Mouse (Mus musculus) heart, adult 2 months (tissue): ENCODE data around the gene Cntln. TPM values are rescaled to one million over a fixed set of nuclear protein-coding genes. Genes with fewer than 3 reads are reported as not detected.

Experiments used
- DNase-seq, 2 experiments: peaks; one replicate each; pipeline ENCODE4 v3.0.0; 2021
- H3K27ac ChIP-seq: fragments of 200-600 bp; 2 replicates; pipeline ENCODE4 v1.8.1; 2022
- H3K27me3 ChIP-seq: fragments of 200-500 bp; 2 replicates; pipeline ENCODE4 v1.6.1; 2012; ENCODE audit warnings: mild to moderate bottlenecking, low read length, inconsistent platforms, mixed read lengths; ENCODE audit not compliant: control insufficient read depth, insufficient read depth
- H3K36me3 ChIP-seq: fragments of 200-500 bp; 2 replicates; pipeline ENCODE4 v1.6.1; 2012; ENCODE audit warnings: low read length, inconsistent platforms; ENCODE audit not compliant: control insufficient read depth, insufficient read depth
- H3K4me1 ChIP-seq: fragments of 200-500 bp; 2 replicates; pipeline ENCODE4 v1.6.1; 2011; ENCODE audit warnings: low read length; ENCODE audit not compliant: control insufficient read depth, insufficient read depth
- H3K4me3 ChIP-seq: fragments of 200-600 bp; 2 replicates; pipeline ENCODE4 v1.8.1; 2022
- H3K79me2 ChIP-seq: fragments of 200-500 bp; replicated peaks from 2 replicates; pipeline ENCODE4 v1.6.1; 2012; ENCODE audit warnings: mild to moderate bottlenecking, inconsistent platforms, low read length, moderate library complexity, mixed read lengths; ENCODE audit not compliant: control insufficient read depth, insufficient read depth
- H3K9ac ChIP-seq: fragments of 200-500 bp; 2 replicates; pipeline ENCODE4 v1.6.1; 2012; ENCODE audit warnings: low read depth, mild to moderate bottlenecking, control low read depth, inconsistent platforms, low read length, mixed read lengths
- CTCF ChIP-seq: fragments of 200-600 bp; IDR thresholded peaks from 2 replicates; pipeline ENCODE4 v1.8.1; 2022; ENCODE audit warnings: antibody characterized with exemption, mild to moderate bottlenecking, moderate library complexity
- EP300 ChIP-seq: fragments of 200-500 bp; IDR thresholded peaks from 2 replicates; pipeline ENCODE4 v1.6.1; 2011; ENCODE audit warnings: low read depth, low read length, control low read depth; ENCODE audit not compliant: insufficient read depth
- POLR2A ChIP-seq: fragments of 200-500 bp; IDR thresholded peaks from 2 replicates; pipeline ENCODE4 v1.6.1; 2011; ENCODE audit warnings: mild to moderate bottlenecking, low read depth, low read length, control low read depth; ENCODE audit not compliant: insufficient read depth
- WGBS: fragments of 180-500 bp; shearing (Covaris S2); methylation state at CpG from one replicate; pipeline ENCODE4 v1.1.7; 2018; 5-methylcytosine and 5-hydroxymethylcytosine counted together
- intact Hi-C: fragments of 180-260 bp; cut with DNase I; formaldehyde crosslinking; loops from one replicate; pipeline ENCODE4 v1.15.1; 2025
- polyA plus RNA-seq: library from polyadenylated mRNA; depleted of rRNA; stranded (reverse); fragments of >200 nt; gene quantifications from 2 replicates; pipeline ENCODE4 v1.2.3, GENCODE M21; 2012; rRNA removed
- total RNA-seq, 2 experiments: library from RNA; stranded (reverse); gene quantifications; 2 replicates each; pipeline ENCODE4 v1.2.3; 2021

Cntln gene
- total and polyA plus RNA-seq, 3 experiments: 1.3 to 2.7 (median 1.9) TPM

GRCm38 (mm10) chr4:85163313-85163615, 279.2 kb downstream of the Cntln start:
- H3K79me2 ChIP-seq: no peaks in the 10 kb centered on the region
- H3K9ac ChIP-seq: no peak overlapping the region
- H3K4me3 ChIP-seq: no peak overlapping the region
- H3K27ac ChIP-seq: no peak overlapping the region
- no peaks in the 10 kb centered on the region for H3K36me3 ChIP-seq
- WGBS: 84% methylated on average over 2 of the region's 2 CpGs
- H3K27me3 ChIP-seq: no peaks in the 10 kb centered on the region
- TF ChIP-seq POLR2A (no peak), CTCF (no peak), EP300 (no peak)
- DNase-seq: no peak
- intact Hi-C loops: loop anchor here (2.0 to 5.0 kb wide), 3 partner anchors 230 to 654 kb away; no protein-coding TSS in a partner anchor
- no peaks in the 10 kb centered on the region; the same call in 1 of the 2 replicates for H3K4me1 ChIP-seq

DNA sequence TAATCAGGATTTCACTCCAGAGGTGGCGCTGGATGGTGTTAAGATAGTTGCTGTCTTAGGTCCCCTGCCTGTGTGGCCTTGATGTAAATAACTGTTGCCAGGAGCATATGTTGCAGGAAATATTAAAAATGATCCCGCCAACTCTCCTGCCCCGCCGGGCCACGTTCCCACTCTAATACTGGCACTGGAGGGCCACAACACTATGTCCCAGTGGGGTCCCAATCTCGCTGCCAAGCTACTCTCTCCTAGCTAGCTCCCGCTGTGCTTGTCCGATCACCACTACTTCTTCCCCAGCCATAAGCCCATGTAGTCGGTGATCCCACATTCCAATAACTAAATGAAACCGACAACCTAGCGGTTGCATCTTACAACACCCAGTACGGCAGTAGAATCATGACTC, 283.9 kb downstream of the Cntln start:
- intact Hi-C loops: no loop called here
- no peak for DNase-seq
- H3K36me3 ChIP-seq: no peaks in the 10 kb centered on the region

GRCm38 (mm10) chr4:85175466-85175865, 291.4 kb downstream of the Cntln start:
- 76% methylated on average over 4 of the region's 4 CpGs for WGBS
- intact Hi-C loops: no loop called here

More for the DNA sequence above, 283.9 kb downstream of the Cntln start:
- Histone ChIP-seq H3K4me3 (no peak overlapping the region), H3K4me1 (no peaks in the 10 kb centered on the region), H3K9ac (no peak overlapping the region), H3K79me2 (no peaks in the 10 kb centered on the region), H3K27me3 (no peaks in the 10 kb centered on the region), H3K27ac (no peak overlapping the region)
- no peak for TF ChIP-seq EP300
- no peak for TF ChIP-seq CTCF
- no peak for TF ChIP-seq POLR2A
- WGBS: 88% methylated on average over 12 of the region's 12 CpGs

GRCm38 (mm10) chr4:85178394-85179051, 294.4 kb downstream of the Cntln start:
- WGBS: 85% methylated on average over 9 of the region's 9 CpGs
- Histone ChIP-seq H3K9ac (no peak overlapping the region), H3K27me3 (no peaks in the 10 kb centered on the region), H3K79me2 (no peaks in the 10 kb centered on the region), H3K4me1 (no peaks in the 10 kb centered on the region), H3K4me3 (no peak overlapping the region), H3K36me3 (no peaks in the 10 kb centered on the region), H3K27ac (no peak overlapping the region)
- DNase-seq: no peak
- TF ChIP-seq POLR2A (no peak), CTCF (no peak), EP300 (no peak)
- intact Hi-C loops: no loop called here

More at GRCm38 (mm10) chr4:85175466-85175865, 291.4 kb downstream of the Cntln start:
- no peak for TF ChIP-seq POLR2A
- no peak for TF ChIP-seq EP300
- no peak for TF ChIP-seq CTCF
- no peak for DNase-seq
- H3K27me3 ChIP-seq: no peaks in the 10 kb centered on the region
- no peaks in the 10 kb centered on the region for H3K79me2 ChIP-seq
- no peak overlapping the region for H3K4me3 ChIP-seq
- no peak overlapping the region for H3K27ac ChIP-seq
- no peaks in the 10 kb centered on the region for H3K4me1 ChIP-seq
- H3K9ac ChIP-seq: no peak overlapping the region
- H3K36me3 ChIP-seq: no peaks in the 10 kb centered on the region

Other genes starting within 250 kb of the Cntln start
- gene Bnc2, start 209.0 kb upstream of the Cntln start, total RNA-seq: 1 to 10 TPM; 2.6 to 3.0 TPM
- gene Bnc2, start 209.0 kb upstream of the Cntln start, polyA plus RNA-seq: 1.3 and 1.6 TPM in 2 replicates